Mouse (Mus musculus) CH12.LX (cell line): ENCODE measurements around the gene Npat. TPM values are rescaled to one million over a fixed set of nuclear protein-coding genes. Genes with fewer than 3 reads are reported as not detected.

ENCODE experiments used
- DNase-seq: peaks from one replicate; pipeline ENCODE4 v3.0.0-alpha.2; 2013; ENCODE audit errors: extremely low read depth
- H3K27ac ChIP-seq: 2 replicates; pipeline ENCODE4 v1.5.1; 2012; ENCODE audit warnings: low read depth, mild to moderate bottlenecking, control low read depth, moderate library complexity; ENCODE audit not compliant: insufficient read depth
- H3K27me3 ChIP-seq: replicated peaks from 2 replicates; pipeline ENCODE3; 2012; ENCODE audit warnings: inconsistent platforms
- H3K36me3 ChIP-seq, 2 experiments: replicated peaks in 1 of 2; 2 replicates each; pipeline versions ENCODE3 to v1.6.1; 2012; ENCODE audit warnings: inconsistent platforms in 1 of 2, low read length in 1 of 2, mild to moderate bottlenecking in 1 of 2, mixed read lengths in 1 of 2, moderate library complexity in 1 of 2; ENCODE audit not compliant: control insufficient read depth in 1 of 2, insufficient read depth in 1 of 2
- H3K4me1 ChIP-seq, 2 experiments: 2 replicates each; pipeline ENCODE4 v1.6.1; 2012; ENCODE audit warnings: inconsistent platforms in 1 of 2, moderate library complexity in 1 of 2; ENCODE audit not compliant: insufficient read depth in 2 of 2, control insufficient read depth in 1 of 2
- H3K4me2 ChIP-seq: 2 replicates; pipeline ENCODE4 v1.6.1; 2012; ENCODE audit warnings: low read depth, mild to moderate bottlenecking, control low read depth; ENCODE audit not compliant: poor library complexity, insufficient read depth, severe bottlenecking
- H3K4me3 ChIP-seq, 3 experiments: fragments of 150-350 bp in 1 of 3; sonication (generic) in 1 of 3; replicated peaks in 1 of 3; 2 replicates each; pipeline versions ENCODE3 to v1.5.1; 2011 to 2012; ENCODE audit warnings: low read depth in 2 of 3, low read length in 2 of 3, mild to moderate bottlenecking in 2 of 3, moderate library complexity in 2 of 3, control low read depth in 1 of 3, improper control_type of control experiment in 1 of 3, inconsistent platforms in 1 of 3, mixed read lengths in 1 of 3; ENCODE audit not compliant: poor library complexity in 1 of 3
- H3K79me2 ChIP-seq: replicated peaks from 2 replicates; pipeline ENCODE4 v1.6.1; 2012; ENCODE audit warnings: mild to moderate bottlenecking, moderate library complexity; ENCODE audit not compliant: control insufficient read depth, poor library complexity, insufficient read depth, severe bottlenecking; ENCODE audit errors: extremely low read depth
- H3K9ac ChIP-seq: 2 replicates; pipeline ENCODE4 v1.6.1; 2012; ENCODE audit warnings: low read depth, mild to moderate bottlenecking, control low read depth, moderate library complexity; ENCODE audit not compliant: insufficient read depth
- H3K9me3 ChIP-seq: replicated peaks from 2 replicates; pipeline ENCODE3; 2012; ENCODE audit warnings: low read length, inconsistent platforms, mixed read lengths
- CHD1 ChIP-seq: IDR thresholded peaks from 2 replicates; pipeline ENCODE4 v1.6.1; 2012; ENCODE audit warnings: low read depth, low read length, improper control_type of control experiment, inconsistent platforms
- CHD2 ChIP-seq: IDR thresholded peaks from 2 replicates; pipeline ENCODE4 v1.6.1; 2011; ENCODE audit warnings: low read length, improper control_type of control experiment
- CTCF ChIP-seq, 2 experiments: IDR thresholded peaks in 1 of 2; conservative IDR thresholded peaks in 1 of 2; 2 replicates each; pipeline ENCODE4 v1.5.1; 2011 to 2012; ENCODE audit warnings: low read depth in 2 of 2, low read length in 2 of 2, improper control_type of control experiment in 1 of 2, inconsistent platforms in 1 of 2, mild to moderate bottlenecking in 1 of 2, moderate library complexity in 1 of 2
- E2F4 ChIP-seq: IDR thresholded peaks from 2 replicates; pipeline ENCODE4 v1.6.1; 2011; ENCODE audit warnings: low read depth, low read length, improper control_type of control experiment; ENCODE audit not compliant: insufficient replicate concordance
- EP300 ChIP-seq: IDR thresholded peaks from 2 replicates; pipeline ENCODE4 v1.6.1; 2011; ENCODE audit warnings: low read length, improper control_type of control experiment
- GABPA ChIP-seq: IDR thresholded peaks from 2 replicates; pipeline ENCODE4 v1.6.1; 2012; ENCODE audit warnings: low read depth, low read length, improper control_type of control experiment, inconsistent platforms; ENCODE audit not compliant: insufficient replicate concordance
- HCFC1 ChIP-seq: IDR thresholded peaks from 2 replicates; pipeline ENCODE4 v1.6.1; 2012; ENCODE audit warnings: low read depth, mild to moderate bottlenecking, inconsistent platforms, low read length, improper control_type of control experiment
- IRF4 ChIP-seq: IDR thresholded peaks from 2 replicates; pipeline ENCODE4 v1.6.1; 2014; ENCODE audit warnings: low read depth, mild to moderate bottlenecking, inconsistent platforms, low read length, improper control_type of control experiment
- JUN ChIP-seq: IDR thresholded peaks from 2 replicates; pipeline ENCODE4 v1.6.1; 2011; ENCODE audit warnings: low read depth, mild to moderate bottlenecking, low read length, improper control_type of control experiment, moderate library complexity; ENCODE audit not compliant: insufficient read depth
- JUND ChIP-seq: conservative IDR thresholded peaks from 2 replicates; pipeline ENCODE4 v1.6.1; 2011; ENCODE audit warnings: low read depth, low read length, improper control_type of control experiment
- MEF2A ChIP-seq: IDR thresholded peaks from 2 replicates; pipeline ENCODE4 v1.6.1; 2014; ENCODE audit warnings: low read depth, mild to moderate bottlenecking, inconsistent platforms, low read length, improper control_type of control experiment, borderline replicate concordance
- MXI1 ChIP-seq: IDR thresholded peaks from 2 replicates; pipeline ENCODE4 v1.6.1; 2011; ENCODE audit warnings: mild to moderate bottlenecking, low read depth, low read length, improper control_type of control experiment
- PAX5 ChIP-seq: IDR thresholded peaks from 2 replicates; pipeline ENCODE4 v1.6.1; 2012; ENCODE audit warnings: low read length, inconsistent platforms, mixed read lengths
- POLR2A ChIP-seq: IDR thresholded peaks from 2 replicates; pipeline ENCODE4 v1.6.1; 2011; ENCODE audit warnings: low read depth, mild to moderate bottlenecking, improper control_type of control experiment, low read length
- POLR2AphosphoS2 ChIP-seq: IDR thresholded peaks from 2 replicates; pipeline ENCODE4 v1.6.1; 2011; ENCODE audit warnings: low read depth, low read length, improper control_type of control experiment
- RAD21 ChIP-seq: IDR thresholded peaks from 2 replicates; pipeline ENCODE4 v1.6.1; 2011; ENCODE audit warnings: low read depth, mild to moderate bottlenecking, low read length, improper control_type of control experiment, moderate library complexity
- SIN3A ChIP-seq: IDR thresholded peaks from 2 replicates; pipeline ENCODE4 v1.6.1; 2012; ENCODE audit warnings: low read length, improper control_type of control experiment, inconsistent platforms
- UBTF ChIP-seq: IDR thresholded peaks from 2 replicates; pipeline ENCODE4 v1.6.1; 2012; ENCODE audit warnings: low read depth, mild to moderate bottlenecking, inconsistent platforms, low read length, improper control_type of control experiment, moderate library complexity
- USF1 ChIP-seq: IDR thresholded peaks from 2 replicates; pipeline ENCODE4 v1.6.1; 2014; ENCODE audit warnings: low read depth, mild to moderate bottlenecking, inconsistent platforms, low read length, improper control_type of control experiment
- USF2 ChIP-seq: conservative IDR thresholded peaks from 2 replicates; pipeline ENCODE4 v1.6.1; 2011; ENCODE audit warnings: low read depth, low read length, improper control_type of control experiment
- ZC3H11A ChIP-seq: IDR thresholded peaks from 2 replicates; pipeline ENCODE4 v1.6.1; 2012; ENCODE audit warnings: low read depth, mild to moderate bottlenecking, inconsistent platforms, low read length, improper control_type of control experiment
- ZMIZ1 ChIP-seq: IDR thresholded peaks from 2 replicates; pipeline ENCODE4 v1.6.1; 2012; ENCODE audit warnings: low read depth, mild to moderate bottlenecking, inconsistent platforms, low read length, improper control_type of control experiment
- ZNF384 ChIP-seq: IDR thresholded peaks from 2 replicates; pipeline ENCODE4 v1.6.1; 2012; ENCODE audit warnings: low read depth, low read length, improper control_type of control experiment, inconsistent platforms
- dilution Hi-C: fragments of 300-500 bp; cut with MboI; formaldehyde crosslinking; loops from 2 replicates; pipeline ENCODE4 v1.14.3; 2020; ENCODE audit warnings: low sequenced_read_pairs; ENCODE audit not compliant: extremely low pct_unique_long_range_greater_than_20kb, extremely low pct_ligation_motif_present
- in situ Hi-C: fragments of 300-500 bp; cut with MboI; formaldehyde crosslinking; loops from 3 replicates; pipeline ENCODE4 v1.14.3; 2019; ENCODE audit warnings: low sequenced_read_pairs, low pct_ligation_motif_present, low pct_unique_long_range_greater_than_20kb, mixed read lengths
- polyA plus RNA-seq: library from polyadenylated mRNA; unstranded; fragments of >175 nt; gene quantifications from 2 replicates; pipeline ENCODE4 v1.2.1, GENCODE M21; 2012; ENCODE audit warnings: low read depth; ENCODE audit not compliant: insufficient read length
- total RNA-seq, 2 experiments: library from RNA; depleted of rRNA; stranded (reverse); fragments of 300-350 nt in 1 of 2; fragments of >200 nt in 1 of 2; gene quantifications; 2 replicates each; pipeline ENCODE4 v1.2.3; 2012 to 2014

The Npat gene
- total and polyA plus RNA-seq, 3 experiments = 12.6 to 21.5 (median 21.2) TPM

GRCm38 (mm10) chr9:53598631-53599030, 61.8 kb downstream of the Npat start:
- Histone ChIP-seq H3K27me3 (no peaks in the 10 kb centered on the region), H3K4me1 (peaks cover 10 to 21% of the 10 kb centered on the region in 2 experiments), H3K27ac (no peak overlapping the region), H3K79me2 (0 out of 2 replicates have a peak, but pooled peaks cover 2% of the 10 kb centered on the region), H3K36me3 (peaks cover 4 to 14% of the 10 kb centered on the region in 2 experiments), H3K9me3 (no peaks in the 10 kb centered on the region), H3K4me3 (no peak overlapping the region), H3K9ac (no peak overlapping the region), H3K4me2 (no peak overlapping the region)
- no peak for DNase-seq
- TF ChIP-seq SIN3A (no peak), MXI1 (no peak), CHD1 (no peak), ZNF384 (no peak), RAD21 (no peak), PAX5 (no peak), ZC3H11A (no peak), E2F4 (no peak), CTCF (conservative IDR thresholded peaks at IDR 0.05 in 1 of 2, IDR thresholded peaks at IDR 0.05 in 1 of 2; ENCODE audit: low read depth in 2 of 2, low read length in 2 of 2) (no peak), USF2 (no peak), GABPA (no peak), POLR2A (no peak), CHD2 (no peak), UBTF (no peak), USF1 (no peak), MEF2A (no peak), JUND (no peak), HCFC1 (no peak)
- in situ Hi-C loops = no loop called here
- dilution Hi-C loops = no loop called here

DNA sequence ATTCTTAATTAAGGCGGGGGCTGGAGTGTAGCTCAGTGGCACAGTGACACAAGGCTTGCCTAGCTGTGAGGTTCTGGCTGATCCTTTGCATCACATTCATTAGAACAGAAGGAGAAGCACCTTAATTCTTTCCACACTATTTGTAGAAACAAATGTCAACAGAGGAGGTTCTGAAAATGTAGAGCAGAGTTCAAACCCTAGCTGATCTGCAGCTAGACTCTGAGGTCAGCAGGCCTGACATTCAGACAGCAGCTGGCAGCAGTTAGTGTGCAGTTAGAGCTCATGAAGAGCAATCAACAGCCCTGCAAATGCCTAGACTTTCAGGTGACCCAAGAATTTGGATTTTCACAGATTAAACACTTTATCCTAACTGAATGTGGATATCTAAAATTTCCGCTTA, 64.7 kb downstream of the Npat start:
- Histone ChIP-seq H3K4me1 (peaks cover 10 to 18% of the 10 kb centered on the region in 2 experiments; a peak in 3 of 4 replicates), H3K27ac (no peak overlapping the region), H3K79me2 (0 out of 2 replicates have a peak, but pooled peaks cover 2% of the 10 kb centered on the region), H3K4me3 (no peak overlapping the region), H3K9me3 (no peaks in the 10 kb centered on the region), H3K4me2 (no peak overlapping the region), H3K36me3 (peaks cover 0 to 20% of the 10 kb centered on the region in 2 experiments), H3K9ac (no peak overlapping the region), H3K27me3 (no peaks in the 10 kb centered on the region)
- in situ Hi-C loops (no loop called here), dilution Hi-C loops (no loop called here)
- TF ChIP-seq EP300 (no peak), SIN3A (no peak), IRF4 (no peak), E2F4 (no peak), POLR2AphosphoS2 (no peak), JUN (no peak), POLR2A (no peak), ZMIZ1 (no peak)
- no peak for DNase-seq
